Mouse (Mus musculus) c-Kit-negative CD71-positive TER-119-positive erythroid progenitor cells, embryonic 14.5 days (primary cell): ENCODE data around the gene Gck.

Experiments used
- DNase-seq: peaks from one replicate; pipeline ENCODE4 v3.0.0-alpha.2; 2013; ENCODE audit warnings: low read depth, low spot score

The Gck gene

GRCm38 (mm10) chr11:5949586-5950352, at the start of gene Gck:
Gene Gck, minus strand, starts transcription at chr11:5950081.
- no peak for DNase-seq

GRCm38 (mm10) chr11:5998472-5998871, 48.6 kb upstream of the Gck start:
- DNase-seq, result no peak

- peak; percentile 45 for DNase-seq
These were observed 46.1 kb upstream of the Gck start for GRCm38 (mm10) chr11:5995989-5996388.

- DNase-seq, result no peak
These were observed 45.0 kb upstream of the Gck start for GRCm38 (mm10) chr11:5994880-5995279.

GRCm38 (mm10) chr11:5994212-5994611, 44.3 kb upstream of the Gck start:
- no peak for DNase-seq

GRCm38 (mm10) chr11:5990910-5991309, 41.0 kb upstream of the Gck start:
- no peak for DNase-seq

- DNase-seq, result no peak
These were observed 40.2 kb upstream of the Gck start for GRCm38 (mm10) chr11:5989954-5990593.

GRCm38 (mm10) chr11:5988126-5988525, 38.2 kb upstream of the Gck start:
- DNase-seq, result no peak

GRCm38 (mm10) chr11:5983629-5984028, 33.7 kb upstream of the Gck start:
- DNase-seq, result no peak

GRCm38 (mm10) chr11:5981323-5981722, 31.4 kb upstream of the Gck start:
- no peak for DNase-seq

GRCm38 (mm10) chr11:5980561-5980960, 30.7 kb upstream of the Gck start:
- DNase-seq, result no peak

- no peak for DNase-seq
These were observed 30.2 kb upstream of the Gck start for GRCm38 (mm10) chr11:5980108-5980507.

- DNase-seq, result no peak
These were observed 29.2 kb upstream of the Gck start for GRCm38 (mm10) chr11:5979088-5979487.

GRCm38 (mm10) chr11:5976106-5976505, 26.2 kb upstream of the Gck start:
- no peak for DNase-seq

- DNase-seq, result no peak
These were observed 25.2 kb upstream of the Gck start for GRCm38 (mm10) chr11:5975068-5975467.

- no peak for DNase-seq
These were observed 24.2 kb upstream of the Gck start for GRCm38 (mm10) chr11:5974053-5974452.

GRCm38 (mm10) chr11:5973151-5973550, 23.3 kb upstream of the Gck start:
- no peak for DNase-seq

- no peak for DNase-seq
These were observed 21.3 kb upstream of the Gck start for GRCm38 (mm10) chr11:5971202-5971601.

GRCm38 (mm10) chr11:5968223-5968622, 18.3 kb upstream of the Gck start:
- DNase-seq, result no peak

- DNase-seq, result no peak
These were observed 16.9 kb upstream of the Gck start for GRCm38 (mm10) chr11:5966751-5967150.

GRCm38 (mm10) chr11:5965865-5966264, 16.0 kb upstream of the Gck start:
- no peak for DNase-seq

- DNase-seq, result no peak
These were observed 10.2 kb upstream of the Gck start for GRCm38 (mm10) chr11:5960051-5960450.

GRCm38 (mm10) chr11:5955546-5956276, 5.8 kb upstream of the Gck start, which contains the start of gene Ykt6:
Gene Ykt6, plus strand, starts transcription at chr11:5955693.
- DNase-seq, result peak; percentile 84
